Mouse (Mus musculus): Measurements from ENCODE around the gene Slc7a8.
"Not testable (repeated sequence)": the region's sequence is repeated elsewhere in the genome, so short reads cannot be mapped to it uniquely, and the experiment has no call there.

Slc7a8 gene

GRCm38 (mm10) chr14:54780836-54781609 lies 723 bp downstream of the Slc7a8 start:
- no peak for DNase-seq (ENCODE audit: low read depth)

GRCm38 (mm10) chr14:54780084-54780483 lies 1.7 kb downstream of the Slc7a8 start:
- no peak for DNase-seq (ENCODE audit: low read depth)

GRCm38 (mm10) chr14:54777893-54778292 lies 3.9 kb downstream of the Slc7a8 start:
- no peak for DNase-seq (ENCODE audit: low read depth)

- DNase-seq (ENCODE audit: low read depth), result no peak
Measured at GRCm38 (mm10) chr14:54776768-54777167, 5.0 kb downstream of the Slc7a8 start.

- DNase-seq (ENCODE audit: low read depth), result no peak
Measured at GRCm38 (mm10) chr14:54775534-54776041, 6.2 kb downstream of the Slc7a8 start.

GRCm38 (mm10) chr14:54772333-54772856 lies 9.4 kb downstream of the Slc7a8 start:
- DNase-seq (ENCODE audit: low read depth), result no peak

- no peak for DNase-seq (ENCODE audit: low read depth)
Measured at GRCm38 (mm10) chr14:54770373-54770772, 11.4 kb downstream of the Slc7a8 start.

- DNase-seq (ENCODE audit: low read depth), result no peak
Measured at GRCm38 (mm10) chr14:54769068-54769425, 12.7 kb downstream of the Slc7a8 start.

GRCm38 (mm10) chr14:54768314-54769067 lies 13.3 kb downstream of the Slc7a8 start:
- peak; percentile 4 for DNase-seq (ENCODE audit: low read depth)

- DNase-seq (ENCODE audit: low read depth), result not testable (repeated sequence)
Measured at GRCm38 (mm10) chr14:54766937-54767336, 14.8 kb downstream of the Slc7a8 start.

- DNase-seq (ENCODE audit: low read depth), result no peak
Measured at GRCm38 (mm10) chr14:54756382-54756781, 25.4 kb downstream of the Slc7a8 start.

GRCm38 (mm10) chr14:54754602-54755018 lies 27.1 kb downstream of the Slc7a8 start:
- DNase-seq (ENCODE audit: low read depth), result peak; percentile 68

GRCm38 (mm10) chr14:54753986-54754601 lies 27.7 kb downstream of the Slc7a8 start:
- DNase-seq (ENCODE audit: low read depth), result no peak

- no peak for DNase-seq (ENCODE audit: low read depth)
Measured at GRCm38 (mm10) chr14:54752938-54753337, 28.8 kb downstream of the Slc7a8 start.

- DNase-seq (ENCODE audit: low read depth), result no peak
Measured at GRCm38 (mm10) chr14:54751768-54752167, 30.0 kb downstream of the Slc7a8 start.

GRCm38 (mm10) chr14:54749238-54749637 lies 32.5 kb downstream of the Slc7a8 start:
- no peak for DNase-seq (ENCODE audit: low read depth)

GRCm38 (mm10) chr14:54747942-54748917 lies 33.5 kb downstream of the Slc7a8 start:
- DNase-seq (ENCODE audit: low read depth), result no peak

GRCm38 (mm10) chr14:54746038-54746437 lies 35.7 kb downstream of the Slc7a8 start:
- DNase-seq (ENCODE audit: low read depth), result no peak

GRCm38 (mm10) chr14:54744473-54744872 lies 37.3 kb downstream of the Slc7a8 start:
- DNase-seq (ENCODE audit: low read depth), result no peak

GRCm38 (mm10) chr14:54742375-54742774 lies 39.4 kb downstream of the Slc7a8 start:
- DNase-seq (ENCODE audit: low read depth), result peak; percentile 5

GRCm38 (mm10) chr14:54741721-54742120 lies 40.0 kb downstream of the Slc7a8 start:
- no peak for DNase-seq (ENCODE audit: low read depth)

Data from NIH3T3 (cell line).